In the genomic region with DNA sequence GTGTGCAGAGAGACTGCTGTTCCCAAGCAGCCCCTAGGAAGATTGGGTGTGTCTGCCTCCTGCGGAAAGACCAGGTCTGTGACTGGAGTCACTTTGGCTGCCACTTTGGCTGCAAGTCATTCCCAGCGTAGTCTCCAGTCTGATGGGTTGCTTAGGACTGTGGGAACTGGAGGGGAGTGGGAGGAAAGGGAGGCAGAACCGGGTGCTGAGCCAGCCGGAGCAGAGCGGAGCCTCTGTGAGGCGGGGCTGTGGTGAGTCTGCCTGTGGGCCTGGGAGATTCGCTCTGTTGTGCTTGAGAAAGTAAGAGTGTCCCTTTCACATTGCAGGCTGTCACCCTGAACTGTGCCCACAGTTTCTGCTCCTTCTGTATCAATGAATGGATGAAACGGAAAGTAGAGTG, we compare ENCODE assay signal across 16 mouse cellular contexts. TPM values are rescaled to one million over a fixed set of nuclear protein-coding genes. Genes with fewer than 3 reads are reported as not detected.
DNase-seq lines count a peak whose midpoint lies in the region; TF ChIP-seq lines count a peak whose summit lies in the region.
"Had no signal": no experiment of that assay in that cellular context is flagged by ENCODE, and none has a peak within 500 bp of the region (broad histone marks: within the 10 kb centered on the region; RNA-seq: fewer than 3 reads in every experiment).

No protein-coding gene starts in this region.

- DNase-seq in layer of hippocampus, adult 2 months (ENCODE audit: low spot score in 2 of 2) = peak; percentile 48 to 55
- DNase-seq in layer of hippocampus, postnatal 10 days (ENCODE audit: low spot score in 2 of 2) = no peak
- peak; percentile 28 to 36 for DNase-seq in left cerebral cortex, adult 18-20 months (ENCODE audit: low spot score in 2 of 2)
- DNase-seq in left cerebral cortex, postnatal 4 days = no peak
- DNase-seq in right cerebral cortex, adult 18-20 months = peak; percentile 40
- DNase-seq in right cerebral cortex, postnatal 14 days = no peak
- DNase-seq: gastrocnemius, postnatal 14 days; heart, adult 11 months had no signal

- intact Hi-C loops in left cerebral cortex, postnatal 4 days (cut with DNase I) = no loop called here

- H3K4me3 ChIP-seq in layer of hippocampus, adult 2 months = no peak overlapping the region
- H3K4me3 ChIP-seq: embryonic facial prominence, embryonic 10.5 days; embryonic facial prominence, embryonic 13.5 days; erythroblast, embryonic 14.5 days; forebrain, embryonic 12.5 days; forebrain, embryonic 15.5 days; gastrocnemius, adult 2 months; hindbrain, embryonic 12.5 days; hindbrain, embryonic 15.5 days had no signal

- no peak for TF ChIP-seq CTCF in layer of hippocampus, adult 2 months (conservative IDR thresholded peaks at IDR 0.05)

- H3K27ac ChIP-seq in layer of hippocampus, adult 2 months = no peak overlapping the region
- H3K27ac ChIP-seq: embryonic facial prominence, embryonic 10.5 days; embryonic facial prominence, embryonic 13.5 days; forebrain, embryonic 12.5 days; forebrain, embryonic 15.5 days; gastrocnemius, adult 2 months; hindbrain, embryonic 12.5 days; hindbrain, embryonic 15.5 days had no signal

RNA-seq across cellular contexts. Expression of a gene that starts 20.8 kb away (rescaled TPM):
- total RNA-seq in layer of hippocampus, adult 2 months (2021) = 1 to 10 TPM; 5.3 to 5.8 TPM
- 1 to 10 TPM; 3.1 to 6.1 TPM for total RNA-seq in layer of hippocampus, postnatal 10 days (2021)
- total RNA-seq in left cerebral cortex, adult 18-20 months (2021) = 1 to 10 TPM; 3.2 to 3.7 TPM
- total RNA-seq in left cerebral cortex, postnatal 4 days (2021) = 1 to 10 TPM; 4.9 to 5.5 TPM

RNA-seq across cellular contexts. Expression of a gene that starts 20.9 kb away (rescaled TPM):
- total RNA-seq in layer of hippocampus, adult 2 months (2021) = 10 to 100 TPM; 48.6 to 50.7 TPM
- total RNA-seq in layer of hippocampus, postnatal 10 days (2021) = 10 to 100 TPM; 46.1 to 49.9 TPM
- 10 to 100 TPM; 53.8 to 66.2 TPM for total RNA-seq in left cerebral cortex, adult 18-20 months (2021)
- total RNA-seq in left cerebral cortex, postnatal 4 days (2021) = 10 to 100 TPM; 63.0 to 64.2 TPM

RNA-seq across cellular contexts. Expression of a gene that starts 24.9 kb away (rescaled TPM):
- total RNA-seq in layer of hippocampus, adult 2 months (2021) = 100 to 1,000 TPM; 111 to 115 TPM
- total RNA-seq in layer of hippocampus, postnatal 10 days (2021) = 10 to 100 TPM; 86.9 to 93.1 TPM
- total RNA-seq in left cerebral cortex, adult 18-20 months (2021) = 100 to 1,000 TPM; 139 to 142 TPM
- total RNA-seq in left cerebral cortex, postnatal 4 days (2021) = 10 to 100 TPM; 81.9 to 85.9 TPM

Comparison
In these comparisons a context has a peak if more than half of its experiments do, and no peak if none do; other contexts are left out.
1. DNase-seq: peak in layer of hippocampus, adult 2 months (2 of 2), left cerebral cortex, adult 18-20 months (2 of 2) and right cerebral cortex, adult 18-20 months (single experiment); none in layer of hippocampus, postnatal 10 days (0 of 2), left cerebral cortex, postnatal 4 days (single experiment) and right cerebral cortex, postnatal 14 days (single experiment).